Mouse (Mus musculus): ENCODE results near the gene 6820408C15Rik. TPM values are rescaled to one million over a fixed set of nuclear protein-coding genes. Genes with fewer than 3 reads are reported as not detected.

6820408C15Rik gene
- total RNA-seq, 1 experiment, result 0.18 TPM

- Histone ChIP-seq H3K27ac (ENCODE audit: insufficient read depth, low read depth, low read length, poor library complexity, severe bottlenecking) (no peak overlapping the region), H3K36me3 (ENCODE audit: control insufficient read depth, insufficient read depth, low read length, poor library complexity, severe bottlenecking) (no peaks in the 10 kb centered on the region), H3K9me3 (ENCODE audit: control insufficient read depth, insufficient read depth, low read depth, low read length) (no peaks in the 10 kb centered on the region), H3K4me3 (ENCODE audit: insufficient read depth in 1 of 2, low read depth in 1 of 2, low read length in 2 of 2, poor library complexity in 1 of 2, severe bottlenecking in 1 of 2) (no peak overlapping the region), H3K9ac (ENCODE audit: insufficient read depth, low read depth, low read length, poor library complexity, severe bottlenecking) (no peak overlapping the region), H3K4me1 (ENCODE audit: control insufficient read depth in 2 of 2, insufficient read depth in 2 of 2, low read length in 2 of 2, poor library complexity in 1 of 2) (no peaks in the 10 kb centered on the region; a peak in 1 of 4 replicates)
- no peak for DNase-seq (ENCODE audit: low read depth, low spot score)
- in situ Hi-C loops (cut with MboI; ENCODE audit: low sequenced_read_pairs in 2 of 2, unreplicated experiment in 2 of 2), result no loop called here
- TF ChIP-seq CHD2 (IDR thresholded peaks at IDR 0.05; ENCODE audit: low read depth, low read length), result no peak
- no peak for TF ChIP-seq HCFC1 (IDR thresholded peaks at IDR 0.05; ENCODE audit: borderline replicate concordance, insufficient read depth, low read length)
- no peak for TF ChIP-seq ZNF384 (IDR thresholded peaks at IDR 0.05; ENCODE audit: low read depth, low read length)
- no peak for TF ChIP-seq ZC3H11A (IDR thresholded peaks at IDR 0.05; ENCODE audit: borderline replicate concordance, low read depth, low read length)
- TF ChIP-seq MAFK (IDR thresholded peaks at IDR 0.05; ENCODE audit: insufficient read depth, low read depth, low read length), result no peak
Measured at GRCm38 (mm10) chr2:152472434-152472833, 57.0 kb downstream of the 6820408C15Rik start.

DNA sequence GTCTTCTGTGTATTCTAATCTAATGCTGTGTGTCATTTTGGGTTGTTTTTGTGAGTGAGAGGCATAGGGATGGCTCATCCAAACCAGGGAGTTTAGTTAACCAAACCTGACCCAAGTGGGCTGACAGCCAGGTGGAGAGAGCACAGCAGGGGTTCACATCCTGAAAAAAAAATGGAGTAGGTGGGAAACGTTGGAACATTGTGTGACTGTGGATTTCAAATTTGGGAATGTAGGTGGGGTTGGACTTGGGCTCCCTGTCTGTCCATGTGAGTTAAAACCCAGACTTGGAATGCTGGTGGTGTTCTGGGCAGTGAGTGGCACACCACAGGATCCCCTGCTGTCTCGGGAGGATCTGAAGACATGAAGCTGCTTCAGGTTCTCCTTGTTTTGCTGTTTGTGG is 61.4 kb downstream of the 6820408C15Rik start, which contains the start of gene Defb20:
Defb20 (plus strand) TSS at position 301 of the 400 bp plus-strand sequence.
- no peak within 1 kb of the TSS for H3K9ac ChIP-seq (ENCODE audit: insufficient read depth, low read depth, low read length, poor library complexity, severe bottlenecking)
- no peak within 1 kb of the TSS for H3K27ac ChIP-seq (ENCODE audit: insufficient read depth, low read depth, low read length, poor library complexity, severe bottlenecking)
- TF ChIP-seq ZNF384 (IDR thresholded peaks at IDR 0.05; ENCODE audit: low read depth, low read length) (no peak), CHD2 (IDR thresholded peaks at IDR 0.05; ENCODE audit: low read depth, low read length) (no peak), ZC3H11A (IDR thresholded peaks at IDR 0.05; ENCODE audit: borderline replicate concordance, low read depth, low read length) (no peak), MAFK (IDR thresholded peaks at IDR 0.05; ENCODE audit: insufficient read depth, low read depth, low read length) (no peak), HCFC1 (IDR thresholded peaks at IDR 0.05; ENCODE audit: borderline replicate concordance, insufficient read depth, low read length) (no peak)
- in situ Hi-C loops (cut with MboI; ENCODE audit: low sequenced_read_pairs in 2 of 2, unreplicated experiment in 2 of 2), result no loop called here
- H3K4me1 ChIP-seq (ENCODE audit: control insufficient read depth in 2 of 2, insufficient read depth in 2 of 2, low read length in 2 of 2, poor library complexity in 1 of 2), result no peaks in the 10 kb centered on the region
- no peak for DNase-seq (ENCODE audit: low read depth, low spot score)
- H3K36me3 ChIP-seq (ENCODE audit: control insufficient read depth, insufficient read depth, low read length, poor library complexity, severe bottlenecking), result no peaks in the 10 kb centered on the region
- H3K4me3 ChIP-seq (ENCODE audit: insufficient read depth in 1 of 2, low read depth in 1 of 2, low read length in 2 of 2, poor library complexity in 1 of 2, severe bottlenecking in 1 of 2), result no peak within 1 kb of the TSS
- H3K9me3 ChIP-seq (ENCODE audit: control insufficient read depth, insufficient read depth, low read depth, low read length), result no peaks in the 10 kb centered on the region

- Histone ChIP-seq H3K9me3 (ENCODE audit: control insufficient read depth, insufficient read depth, low read depth, low read length) (no peaks in the 10 kb centered on the region), H3K27ac (ENCODE audit: insufficient read depth, low read depth, low read length, poor library complexity, severe bottlenecking) (no peak overlapping the region), H3K4me1 (ENCODE audit: control insufficient read depth in 2 of 2, insufficient read depth in 2 of 2, low read length in 2 of 2, poor library complexity in 1 of 2) (no peaks in the 10 kb centered on the region), H3K9ac (ENCODE audit: insufficient read depth, low read depth, low read length, poor library complexity, severe bottlenecking) (no peak overlapping the region), H3K4me3 (ENCODE audit: insufficient read depth in 1 of 2, low read depth in 1 of 2, low read length in 2 of 2, poor library complexity in 1 of 2, severe bottlenecking in 1 of 2) (no peak overlapping the region), H3K36me3 (ENCODE audit: control insufficient read depth, insufficient read depth, low read length, poor library complexity, severe bottlenecking) (no peaks in the 10 kb centered on the region)
- DNase-seq (ENCODE audit: low read depth, low spot score), result no peak
- in situ Hi-C loops (cut with MboI; ENCODE audit: low sequenced_read_pairs in 2 of 2, unreplicated experiment in 2 of 2), result no loop called here
- TF ChIP-seq CHD2 (IDR thresholded peaks at IDR 0.05; ENCODE audit: low read depth, low read length), result no peak
- no peak for TF ChIP-seq HCFC1 (IDR thresholded peaks at IDR 0.05; ENCODE audit: borderline replicate concordance, insufficient read depth, low read length)
- TF ChIP-seq MAFK (IDR thresholded peaks at IDR 0.05; ENCODE audit: insufficient read depth, low read depth, low read length), result no peak
- no peak for TF ChIP-seq ZNF384 (IDR thresholded peaks at IDR 0.05; ENCODE audit: low read depth, low read length)
- no peak for TF ChIP-seq ZC3H11A (IDR thresholded peaks at IDR 0.05; ENCODE audit: borderline replicate concordance, low read depth, low read length)
Measured at GRCm38 (mm10) chr2:152480881-152481280, 65.5 kb downstream of the 6820408C15Rik start.

DNA sequence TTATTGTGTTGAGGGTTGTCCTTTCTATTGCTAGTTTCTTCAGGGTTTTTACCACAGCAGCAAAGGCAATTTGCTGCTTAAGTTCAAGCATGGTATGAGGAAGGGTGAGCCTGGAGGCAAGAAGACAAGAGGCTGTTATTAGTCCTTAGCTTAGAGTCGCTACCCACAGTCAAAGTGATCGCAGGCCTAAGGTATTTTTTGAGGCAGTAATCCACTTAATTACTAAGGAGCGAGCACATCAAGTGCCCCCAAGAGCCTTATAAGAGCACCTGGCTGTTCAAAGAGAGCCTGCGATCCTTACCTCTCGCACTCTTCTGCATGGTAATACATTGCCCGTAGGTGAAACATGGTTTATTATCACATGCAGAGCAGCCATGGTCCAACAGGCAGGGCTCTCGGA is 66.3 kb downstream of the 6820408C15Rik start:
- Histone ChIP-seq H3K9ac (ENCODE audit: insufficient read depth, low read depth, low read length, poor library complexity, severe bottlenecking) (no peak overlapping the region), H3K4me1 (ENCODE audit: control insufficient read depth in 2 of 2, insufficient read depth in 2 of 2, low read length in 2 of 2, poor library complexity in 1 of 2) (no peaks in the 10 kb centered on the region), H3K4me3 (ENCODE audit: insufficient read depth in 1 of 2, low read depth in 1 of 2, low read length in 2 of 2, poor library complexity in 1 of 2, severe bottlenecking in 1 of 2) (no peak overlapping the region), H3K36me3 (ENCODE audit: control insufficient read depth, insufficient read depth, low read length, poor library complexity, severe bottlenecking) (no peaks in the 10 kb centered on the region), H3K9me3 (ENCODE audit: control insufficient read depth, insufficient read depth, low read depth, low read length) (no peaks in the 10 kb centered on the region), H3K27ac (ENCODE audit: insufficient read depth, low read depth, low read length, poor library complexity, severe bottlenecking) (no peak overlapping the region)
- DNase-seq (ENCODE audit: low read depth, low spot score), result no peak
- TF ChIP-seq ZNF384 (IDR thresholded peaks at IDR 0.05; ENCODE audit: low read depth, low read length) (no peak), CHD2 (IDR thresholded peaks at IDR 0.05; ENCODE audit: low read depth, low read length) (no peak), HCFC1 (IDR thresholded peaks at IDR 0.05; ENCODE audit: borderline replicate concordance, insufficient read depth, low read length) (no peak), MAFK (IDR thresholded peaks at IDR 0.05; ENCODE audit: insufficient read depth, low read depth, low read length) (no peak), ZC3H11A (IDR thresholded peaks at IDR 0.05; ENCODE audit: borderline replicate concordance, low read depth, low read length) (no peak)
- in situ Hi-C loops (cut with MboI; ENCODE audit: low sequenced_read_pairs in 2 of 2, unreplicated experiment in 2 of 2), result no loop called here

- no peaks in the 10 kb centered on the region for H3K4me1 ChIP-seq (ENCODE audit: control insufficient read depth in 2 of 2, insufficient read depth in 2 of 2, low read length in 2 of 2, poor library complexity in 1 of 2)
- H3K27ac ChIP-seq (ENCODE audit: insufficient read depth, low read depth, low read length, poor library complexity, severe bottlenecking), result no peak overlapping the region
- peak; percentile 34 for DNase-seq (ENCODE audit: low read depth, low spot score)
- H3K4me3 ChIP-seq (ENCODE audit: insufficient read depth in 1 of 2, low read depth in 1 of 2, low read length in 2 of 2, poor library complexity in 1 of 2, severe bottlenecking in 1 of 2), result no peak overlapping the region
- in situ Hi-C loops (cut with MboI; ENCODE audit: low sequenced_read_pairs in 2 of 2, unreplicated experiment in 2 of 2), result no loop called here
- H3K36me3 ChIP-seq (ENCODE audit: control insufficient read depth, insufficient read depth, low read length, poor library complexity, severe bottlenecking), result no peaks in the 10 kb centered on the region
- H3K9me3 ChIP-seq (ENCODE audit: control insufficient read depth, insufficient read depth, low read depth, low read length), result no peaks in the 10 kb centered on the region
- TF ChIP-seq CHD2 (IDR thresholded peaks at IDR 0.05; ENCODE audit: low read depth, low read length) (no peak), ZC3H11A (IDR thresholded peaks at IDR 0.05; ENCODE audit: borderline replicate concordance, low read depth, low read length) (peak; percentile 21; the same call in 1 of the 2 replicates), MAFK (IDR thresholded peaks at IDR 0.05; ENCODE audit: insufficient read depth, low read depth, low read length) (no peak), HCFC1 (IDR thresholded peaks at IDR 0.05; ENCODE audit: borderline replicate concordance, insufficient read depth, low read length) (no peak)
- no peak overlapping the region for H3K9ac ChIP-seq (ENCODE audit: insufficient read depth, low read depth, low read length, poor library complexity, severe bottlenecking)
Measured at GRCm38 (mm10) chr2:152487024-152487423, 71.6 kb downstream of the 6820408C15Rik start.

Data from ES-E14 (cell line).